Mouse (Mus musculus): ENCODE measurements around the gene Rasa3.
A peak's percentile ranks its signal among the peaks of the same experiment; 100 is the strongest.

Gene Rasa3

GRCm38 (mm10) chr8:13677413-13677883, at the start of gene Rasa3:
Gene Rasa3, minus strand, starts transcription at chr8:13677603.
- DNase-seq (ENCODE audit: low spot score in 2 of 2): peak; percentile 85 to 93

- DNase-seq (ENCODE audit: low spot score in 2 of 2): peak in 1 of 2 experiments; percentile 25
These were observed 48.3 kb upstream of the Rasa3 start for GRCm38 (mm10) chr8:13725722-13726121.

DNA sequence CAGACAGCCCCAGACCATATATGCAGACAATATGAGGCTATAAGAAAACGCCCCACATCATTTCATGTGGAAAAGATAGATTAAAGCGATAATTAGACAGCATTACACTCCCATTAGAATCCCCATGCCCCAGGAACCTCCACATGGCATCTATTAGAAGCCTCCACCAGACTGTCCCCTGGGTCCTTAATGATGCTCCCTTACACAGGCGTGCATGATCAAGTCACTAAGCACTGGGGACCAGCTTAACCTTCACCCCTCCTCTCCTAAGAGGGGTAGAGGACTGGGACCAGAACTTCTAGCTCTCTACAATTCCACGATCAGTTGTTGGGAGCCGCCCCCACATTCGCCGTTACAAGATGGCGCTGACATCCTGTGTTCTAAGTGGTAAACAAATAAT, 41.6 kb upstream of the Rasa3 start:
- DNase-seq (ENCODE audit: low spot score in 2 of 2): no peak

DNA sequence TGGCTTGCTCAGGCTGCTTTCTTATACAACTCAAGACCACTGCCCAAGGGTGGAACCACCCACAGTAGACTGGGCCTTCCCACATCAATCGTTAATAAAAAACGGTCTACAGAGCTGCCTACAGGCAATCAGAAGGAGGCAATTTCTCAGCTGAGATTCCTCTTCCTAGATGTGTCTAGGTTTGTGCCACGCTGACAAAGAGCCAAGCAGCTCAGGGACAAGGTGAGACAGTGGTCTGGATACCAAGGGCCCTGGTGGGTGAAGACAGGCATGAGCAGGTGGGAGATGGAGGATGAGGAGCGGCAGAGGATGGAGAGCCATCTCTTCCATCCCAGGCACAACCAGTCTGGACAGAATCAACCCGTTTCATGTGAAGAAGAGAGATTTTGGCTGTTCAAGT, 31.1 kb upstream of the Rasa3 start:
- DNase-seq (ENCODE audit: low spot score in 2 of 2): no peak

GRCm38 (mm10) chr8:13706918-13707317, 29.5 kb upstream of the Rasa3 start:
- no peak for DNase-seq (ENCODE audit: low spot score in 2 of 2)

DNA sequence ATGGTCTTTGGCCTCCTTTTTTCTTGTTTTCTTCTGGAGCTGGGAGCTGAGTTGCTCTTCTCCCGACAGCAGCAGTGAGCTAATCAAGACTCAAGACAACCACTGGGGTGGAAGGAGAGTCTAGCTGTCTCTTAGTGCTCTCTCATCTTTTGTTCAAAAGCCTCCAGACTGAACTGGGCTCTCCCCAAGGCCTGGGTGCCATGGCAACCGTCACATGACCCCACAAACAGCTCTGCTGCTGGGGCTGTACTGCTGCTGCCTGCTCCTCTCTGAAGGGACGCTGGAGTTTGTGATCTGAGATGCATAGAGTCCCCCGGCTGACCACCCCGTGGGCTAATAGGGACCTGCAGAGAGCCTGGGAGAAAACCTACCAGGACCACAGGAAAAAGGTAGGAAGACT, 28.3 kb upstream of the Rasa3 start, which contains the start of gene Cfap97d2:
Gene Cfap97d2 (plus strand): TSS at position 222 of the 400 bp plus-strand sequence.
- no peak for DNase-seq (ENCODE audit: low spot score in 2 of 2)

DNA sequence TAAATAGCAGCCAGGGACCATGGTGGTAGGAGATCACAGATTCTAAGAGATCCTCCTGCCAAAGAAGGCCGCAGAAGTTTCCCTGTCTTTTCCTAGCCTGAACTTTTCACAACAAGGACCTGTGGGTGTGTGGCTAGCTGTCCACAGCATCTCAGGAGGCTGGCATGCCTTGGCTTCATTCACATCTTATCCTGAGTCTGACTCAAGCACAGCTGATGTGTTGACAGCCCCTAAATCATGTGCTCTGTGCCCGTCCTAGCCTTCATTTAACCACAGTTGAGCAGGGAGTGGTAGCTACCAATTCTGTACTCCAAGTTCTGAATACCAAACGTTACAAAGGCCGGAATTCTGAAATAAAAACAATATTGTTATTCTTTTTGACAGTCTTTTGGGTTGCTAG, 26.9 kb upstream of the Rasa3 start:
- DNase-seq (ENCODE audit: low spot score in 2 of 2): no peak

- DNase-seq (ENCODE audit: low spot score in 2 of 2): no peak
These were observed 26.4 kb upstream of the Rasa3 start for GRCm38 (mm10) chr8:13703756-13704155.

DNA sequence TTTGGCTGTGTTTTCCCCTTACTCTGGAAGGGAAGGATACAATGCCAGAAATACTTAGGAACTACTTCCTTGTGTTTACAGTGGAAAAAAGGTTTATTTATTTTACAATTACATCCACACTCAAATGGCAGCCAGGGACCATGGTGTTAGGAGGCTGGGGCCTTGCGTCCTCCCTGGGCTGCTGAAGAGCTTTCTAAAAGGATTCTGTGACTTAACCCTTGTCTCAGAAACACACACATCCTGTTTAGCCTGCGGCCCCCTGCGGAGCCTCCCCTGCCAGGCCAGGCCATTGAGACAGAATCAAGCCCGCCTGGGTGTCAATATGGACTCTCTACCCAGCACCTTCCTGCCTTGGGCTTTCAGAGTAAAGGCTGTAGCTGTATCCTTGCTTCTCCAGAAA, 25.4 kb upstream of the Rasa3 start:
- no peak for DNase-seq (ENCODE audit: low spot score in 2 of 2)

DNA sequence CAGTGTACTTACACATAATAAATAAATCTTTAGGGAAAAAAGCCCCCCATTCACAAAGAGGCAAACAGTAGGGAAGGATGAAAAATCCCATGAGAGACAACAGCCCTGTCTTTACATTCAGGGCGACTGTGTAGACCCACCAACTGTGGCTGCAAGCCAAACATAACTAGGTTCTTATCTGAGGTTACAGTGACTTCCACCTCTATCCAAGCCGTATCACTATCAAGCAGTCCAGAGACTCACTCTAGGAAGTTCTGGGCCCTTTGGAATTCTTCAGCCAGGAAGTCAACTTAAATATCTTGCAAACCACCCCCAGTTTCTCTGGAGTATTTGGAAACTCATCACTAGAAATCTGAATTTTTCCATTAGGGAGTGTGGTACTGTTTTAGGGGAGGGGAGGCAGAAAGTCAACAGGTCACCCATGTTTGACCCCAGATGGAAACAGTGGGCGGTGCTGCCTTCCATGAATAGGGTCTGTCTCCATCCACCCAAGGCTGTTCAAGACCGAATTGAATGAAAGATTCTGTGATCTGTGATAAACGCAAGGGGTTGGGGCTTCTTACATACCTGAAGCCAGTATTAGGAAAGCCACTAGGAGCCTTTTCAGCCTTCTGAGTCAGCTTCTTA, 22.0 kb upstream of the Rasa3 start:
- no peak for DNase-seq (ENCODE audit: low spot score in 2 of 2)

- no peak for DNase-seq (ENCODE audit: low spot score in 2 of 2)
These were observed 20.9 kb upstream of the Rasa3 start for GRCm38 (mm10) chr8:13698281-13698680.

DNA sequence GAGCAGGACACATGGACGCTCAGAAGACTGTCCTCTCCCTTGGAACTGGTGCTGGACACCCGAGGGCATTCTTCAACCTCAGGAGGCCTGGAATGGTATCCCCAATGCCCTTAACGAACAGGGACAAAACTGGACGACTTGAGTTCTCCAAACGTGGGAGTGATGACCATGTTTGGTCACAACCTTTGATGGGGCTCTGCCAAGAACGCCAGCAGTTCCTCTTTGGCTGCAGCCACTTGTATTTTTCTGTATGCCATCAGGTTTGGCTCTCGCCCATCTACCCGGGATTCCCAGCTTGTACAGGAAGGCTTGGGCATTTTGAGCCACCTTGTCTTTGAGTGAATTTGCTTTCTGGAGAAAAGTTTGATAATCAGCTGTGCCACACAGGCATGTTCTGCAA, 20.3 kb upstream of the Rasa3 start:
- DNase-seq (ENCODE audit: low spot score in 2 of 2): no peak

GRCm38 (mm10) chr8:13697196-13697595, 19.8 kb upstream of the Rasa3 start:
- no peak for DNase-seq (ENCODE audit: low spot score in 2 of 2)

- DNase-seq (ENCODE audit: low spot score in 2 of 2): no peak
These were observed 18.8 kb upstream of the Rasa3 start for GRCm38 (mm10) chr8:13696157-13696556.

DNA sequence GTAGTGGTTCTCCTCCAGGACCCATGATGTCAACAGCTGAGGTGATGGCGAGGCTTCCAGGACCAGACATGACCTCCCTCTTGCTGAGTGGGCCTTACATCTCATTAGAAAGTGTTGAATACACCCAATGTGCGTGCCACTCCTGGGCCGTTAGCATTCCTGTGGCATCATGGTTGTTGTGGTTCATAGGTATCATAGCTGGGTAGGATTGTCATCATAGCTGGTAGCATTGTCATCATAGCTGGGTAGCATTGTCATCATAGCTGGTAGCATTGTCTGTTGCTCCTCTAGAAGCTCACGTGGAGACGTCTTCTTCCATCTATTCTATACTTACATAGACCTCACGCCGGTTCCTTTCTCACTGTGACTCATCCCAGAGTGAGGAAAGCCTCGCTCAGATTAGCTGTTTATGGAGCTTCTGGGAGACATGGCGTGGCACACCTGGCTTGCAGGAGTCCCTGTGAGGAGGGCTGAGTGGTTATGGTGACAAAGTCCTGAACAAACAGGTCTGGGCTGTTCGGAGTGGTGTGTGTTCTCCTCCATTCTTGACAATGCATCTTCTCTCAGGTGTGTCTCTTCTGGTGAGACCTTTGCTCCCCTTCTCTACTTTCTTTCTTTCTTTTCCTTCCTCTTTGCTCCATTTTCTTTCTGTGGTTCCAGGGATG, 17.9 kb upstream of the Rasa3 start:
- no peak for DNase-seq (ENCODE audit: low spot score in 2 of 2)

- DNase-seq (ENCODE audit: low spot score in 2 of 2): no peak
These were observed 17.3 kb upstream of the Rasa3 start for GRCm38 (mm10) chr8:13694735-13695134.

DNA sequence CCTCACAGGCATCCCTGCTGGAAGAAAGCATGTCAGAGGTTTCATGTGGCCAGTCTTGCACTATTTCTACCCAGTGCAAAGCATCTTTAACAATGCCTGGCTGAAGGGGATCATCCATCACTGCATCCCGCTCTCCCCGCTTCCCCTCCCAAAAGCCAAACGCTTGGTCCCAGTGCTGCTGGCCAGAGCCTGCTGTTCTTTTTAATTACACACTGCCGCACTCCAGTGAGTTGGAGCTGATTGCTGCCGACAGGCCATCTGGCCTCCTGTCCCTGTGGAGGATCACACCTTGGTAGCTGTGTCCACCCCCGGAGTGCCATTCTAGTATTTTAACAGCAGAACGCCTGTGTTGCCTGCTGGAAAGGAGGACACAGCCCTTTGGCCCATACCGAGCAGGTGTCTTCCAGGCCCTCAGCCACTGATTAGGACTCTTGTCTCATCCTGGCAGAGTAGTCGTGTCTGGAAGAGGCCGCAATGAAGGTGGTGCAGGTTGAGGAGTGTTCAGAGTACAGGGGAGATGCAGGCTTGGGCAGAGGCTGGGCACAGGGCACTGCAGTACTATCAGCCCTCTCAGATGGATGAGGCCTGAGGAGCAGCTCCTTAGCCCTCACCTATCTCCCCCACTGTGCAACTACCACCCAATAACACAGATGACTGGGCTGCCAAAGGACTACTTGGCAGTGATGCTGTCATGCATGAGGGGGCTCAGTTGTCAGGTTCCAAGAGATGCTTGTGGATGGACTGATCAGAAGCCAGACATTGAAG, 15.1 kb upstream of the Rasa3 start:
- DNase-seq (ENCODE audit: low spot score in 2 of 2): no peak

DNA sequence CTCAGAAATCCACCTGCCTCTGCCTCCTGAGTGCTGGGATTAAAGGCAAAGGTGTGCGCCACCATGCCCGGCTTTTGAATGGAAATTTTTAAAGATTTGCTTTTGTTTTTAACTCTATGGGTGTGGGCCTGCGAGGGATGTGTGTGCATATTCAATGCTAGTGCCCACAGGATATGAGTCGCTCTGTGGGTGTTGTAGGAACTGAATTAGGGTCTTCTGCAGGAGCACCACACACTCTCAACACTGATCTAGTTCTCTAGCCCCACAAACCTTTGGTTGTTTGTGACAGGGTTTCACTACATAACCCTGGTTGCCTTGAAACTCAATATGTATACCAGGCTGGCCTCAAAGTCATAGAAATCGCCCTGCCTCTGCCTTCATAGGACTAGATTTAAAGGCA, 11.9 kb upstream of the Rasa3 start:
- no peak for DNase-seq (ENCODE audit: low spot score in 2 of 2)

GRCm38 (mm10) chr8:13688461-13688860, 11.1 kb upstream of the Rasa3 start:
- peak in 1 of 2 experiments; percentile 39 for DNase-seq (ENCODE audit: low spot score in 2 of 2)

DNA sequence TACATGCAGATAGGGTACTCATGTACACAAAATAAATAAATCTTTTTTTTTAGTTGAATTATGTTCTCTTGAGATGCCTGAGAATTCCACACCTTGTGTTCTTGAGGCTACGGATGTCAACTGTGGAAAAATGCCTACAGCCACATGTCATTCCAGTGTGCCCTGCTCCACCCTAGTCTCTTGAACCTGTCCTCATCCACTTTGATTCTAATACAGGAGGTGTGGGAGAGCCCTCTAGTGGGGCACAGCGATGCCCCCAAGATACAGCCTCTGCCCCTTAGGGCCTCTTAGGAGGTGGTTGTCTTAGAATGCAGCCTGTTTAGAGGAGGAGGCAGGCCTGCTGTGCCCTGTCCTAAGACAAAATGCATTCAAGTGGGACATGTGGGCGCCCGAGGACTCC, 10.5 kb upstream of the Rasa3 start:
- no peak for DNase-seq (ENCODE audit: low spot score in 2 of 2)

- DNase-seq (ENCODE audit: low spot score in 2 of 2): no peak
These were observed 9.8 kb upstream of the Rasa3 start for GRCm38 (mm10) chr8:13687101-13687717.

GRCm38 (mm10) chr8:13686426-13686825, 9.0 kb upstream of the Rasa3 start:
- DNase-seq (ENCODE audit: low spot score in 2 of 2): no peak

All from urinary bladder, adult 18-20 months (tissue).